Mouse (Mus musculus) testis, adult 2 months (tissue): ENCODE results near the gene Nfic.

Experiments used
- CTCF ChIP-seq: fragments of 200-500 bp; IDR thresholded peaks from 2 replicates; pipeline ENCODE4 v1.5.1; 2012; ENCODE audit warnings: low read depth, mild to moderate bottlenecking, inconsistent platforms, low read length, moderate library complexity; ENCODE audit not compliant: control insufficient read depth, insufficient read depth, insufficient replicate concordance
- POLR2A ChIP-seq: fragments of 200-500 bp; IDR thresholded peaks from 2 replicates; pipeline ENCODE4 v1.6.1; 2012; ENCODE audit warnings: low read depth, mild to moderate bottlenecking, inconsistent platforms, low read length, moderate library complexity; ENCODE audit not compliant: control insufficient read depth

GRCm38 (mm10) chr10:81474461-81474860 lies 19.0 kb upstream of the Nfic start:
- TF ChIP-seq CTCF = no peak
- TF ChIP-seq POLR2A = no peak
